Mouse (Mus musculus) forebrain, embryonic 12.5 days (tissue): ENCODE results near the gene Mcat. TPM values are rescaled to one million over a fixed set of nuclear protein-coding genes. Genes with fewer than 3 reads are reported as not detected.

Source experiments
- ATAC-seq: fragments of 200-750 bp; cut with Nextera tagmentation; 2 replicates; pipeline ENCODE4 v1.8.0; 2017; ENCODE audit warnings: moderate TSS enrichment; ENCODE audit not compliant: low FRiP score
- H3K27ac ChIP-seq: fragments of 300-500 bp; sonication (generic); 2 replicates; pipeline ENCODE4 v1.5.1; 2016; ENCODE audit warnings: mild to moderate bottlenecking
- H3K27me3 ChIP-seq: fragments of 300-500 bp; sonication (generic); 2 replicates; pipeline ENCODE4 v1.6.1; 2016; ENCODE audit warnings: mild to moderate bottlenecking
- H3K36me3 ChIP-seq: fragments of 300-500 bp; sonication (generic); replicated peaks from 2 replicates; pipeline ENCODE4 v1.6.1; 2016; ENCODE audit warnings: mild to moderate bottlenecking
- H3K4me1 ChIP-seq: fragments of 300-500 bp; sonication (generic); 2 replicates; pipeline ENCODE4 v1.6.1; 2016
- H3K4me2 ChIP-seq: fragments of 300-500 bp; sonication (generic); 2 replicates; pipeline ENCODE4 v1.6.1; 2016; ENCODE audit warnings: mild to moderate bottlenecking, moderate library complexity
- H3K4me3 ChIP-seq: fragments of 300-500 bp; sonication (generic); replicated peaks from 2 replicates; pipeline ENCODE4 v1.5.1; 2016; ENCODE audit warnings: mild to moderate bottlenecking
- H3K9ac ChIP-seq: fragments of 300-500 bp; sonication (generic); 2 replicates; pipeline ENCODE4 v1.6.1; 2016; ENCODE audit warnings: mild to moderate bottlenecking
- H3K9me3 ChIP-seq: fragments of 300-500 bp; sonication (generic); 2 replicates; pipeline ENCODE4 v1.6.1; 2016
- WGBS: fragments of 180-500 bp; shearing (Covaris S2); methylation state at CpG from one replicate; pipeline ENCODE4 v1.1.7; 2016; 5-methylcytosine and 5-hydroxymethylcytosine counted together
- polyA plus RNA-seq: library from polyadenylated mRNA; unstranded; fragments of >200 nt; fragmentation: Nextera tagmentation; extraction: Ambion mirVana; gene quantifications from 2 replicates; pipeline ENCODE4 v1.2.1, GENCODE M21; 2016

The Mcat gene
- polyA plus RNA-seq, 1 experiment from 2014 or later: 38.8 TPM

DNA sequence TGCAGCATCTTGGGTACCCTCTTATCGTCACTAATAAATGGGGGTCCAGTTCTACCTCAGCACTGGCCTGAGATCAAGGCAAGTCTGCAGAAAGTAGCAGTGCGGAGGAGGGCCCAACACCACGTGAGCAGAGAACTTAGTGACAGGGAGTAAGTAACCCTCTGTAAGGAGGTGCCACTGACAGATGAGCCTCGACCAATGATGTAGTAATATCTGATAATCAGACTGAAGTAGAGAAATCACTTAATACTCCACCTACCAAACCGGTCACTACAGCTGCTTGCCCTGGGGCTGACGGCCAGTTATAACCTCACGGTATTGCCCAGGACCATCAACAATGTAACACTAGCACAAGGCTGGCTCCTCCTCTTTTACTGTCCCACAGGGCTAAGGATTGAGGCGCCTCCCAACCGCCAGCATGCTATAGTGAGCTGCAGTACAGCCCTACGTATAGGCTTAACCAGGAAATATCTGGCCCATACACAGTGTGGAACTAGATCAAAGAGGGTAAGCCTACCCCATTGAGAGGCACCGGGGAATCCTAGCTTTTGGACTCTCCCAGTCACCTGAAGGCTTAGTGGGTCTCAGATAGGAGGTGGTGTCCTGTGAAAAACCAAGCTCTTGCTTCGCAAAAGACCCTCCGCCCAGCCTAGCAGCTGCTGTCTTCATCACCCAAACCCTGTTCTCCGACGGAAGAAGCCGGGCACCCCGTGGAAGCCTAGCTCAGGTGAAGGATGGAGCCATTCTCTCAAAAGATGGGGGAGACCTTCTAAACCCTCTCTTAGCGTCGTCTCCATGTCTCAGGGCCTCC, 30.3 kb upstream of the Mcat start:
- 13% methylated on average over 19 of the region's 19 CpGs for WGBS
- Histone ChIP-seq H3K27me3 (no peaks in the 10 kb centered on the region), H3K9me3 (no peaks in the 10 kb centered on the region), H3K4me1 (peaks cover 22% of the 10 kb centered on the region), H3K9ac (peak overlapping the region; percentile 77), H3K4me3 (peak overlapping the region; percentile 72), H3K27ac (peak overlapping the region; percentile 66; the same call in 1 of the 2 replicates), H3K4me2 (peak overlapping the region; percentile 93), H3K36me3 (peaks cover 9% of the 10 kb centered on the region)
- ATAC-seq: peak; percentile 55; the same call in 1 of the 2 replicates

DNA sequence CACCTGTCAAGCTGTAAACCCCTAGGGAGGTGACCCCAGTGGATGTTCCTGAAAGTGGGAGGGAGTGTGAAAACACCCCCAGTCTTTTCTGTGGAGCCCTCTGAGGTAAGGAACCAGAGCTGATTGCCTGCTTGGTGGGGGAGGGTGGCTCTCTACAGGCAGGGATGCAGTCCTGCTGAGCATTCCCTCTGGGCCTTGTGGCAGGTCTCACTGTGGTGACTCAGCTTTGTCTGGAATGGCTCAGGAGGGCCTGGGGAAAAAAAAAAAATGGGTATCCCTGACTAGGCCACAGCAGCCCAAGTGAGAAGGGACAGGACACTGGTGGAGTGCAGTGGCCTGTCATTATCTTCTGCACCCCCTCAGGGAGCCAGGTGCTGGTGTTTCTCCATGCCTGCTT, 29.6 kb upstream of the Mcat start:
- no peaks in the 10 kb centered on the region for H3K9me3 ChIP-seq
- peak overlapping the region; percentile 93 for H3K4me2 ChIP-seq
- H3K27ac ChIP-seq: no peak overlapping the region
- ATAC-seq: no peak
- peaks cover 13% of the 10 kb centered on the region for H3K36me3 ChIP-seq
- peak overlapping the region; percentile 72; the same call in 1 of the 2 replicates for H3K4me3 ChIP-seq
- H3K9ac ChIP-seq: peak overlapping the region; percentile 77
- H3K4me1 ChIP-seq: peaks cover 22% of the 10 kb centered on the region
- H3K27me3 ChIP-seq: no peaks in the 10 kb centered on the region

DNA sequence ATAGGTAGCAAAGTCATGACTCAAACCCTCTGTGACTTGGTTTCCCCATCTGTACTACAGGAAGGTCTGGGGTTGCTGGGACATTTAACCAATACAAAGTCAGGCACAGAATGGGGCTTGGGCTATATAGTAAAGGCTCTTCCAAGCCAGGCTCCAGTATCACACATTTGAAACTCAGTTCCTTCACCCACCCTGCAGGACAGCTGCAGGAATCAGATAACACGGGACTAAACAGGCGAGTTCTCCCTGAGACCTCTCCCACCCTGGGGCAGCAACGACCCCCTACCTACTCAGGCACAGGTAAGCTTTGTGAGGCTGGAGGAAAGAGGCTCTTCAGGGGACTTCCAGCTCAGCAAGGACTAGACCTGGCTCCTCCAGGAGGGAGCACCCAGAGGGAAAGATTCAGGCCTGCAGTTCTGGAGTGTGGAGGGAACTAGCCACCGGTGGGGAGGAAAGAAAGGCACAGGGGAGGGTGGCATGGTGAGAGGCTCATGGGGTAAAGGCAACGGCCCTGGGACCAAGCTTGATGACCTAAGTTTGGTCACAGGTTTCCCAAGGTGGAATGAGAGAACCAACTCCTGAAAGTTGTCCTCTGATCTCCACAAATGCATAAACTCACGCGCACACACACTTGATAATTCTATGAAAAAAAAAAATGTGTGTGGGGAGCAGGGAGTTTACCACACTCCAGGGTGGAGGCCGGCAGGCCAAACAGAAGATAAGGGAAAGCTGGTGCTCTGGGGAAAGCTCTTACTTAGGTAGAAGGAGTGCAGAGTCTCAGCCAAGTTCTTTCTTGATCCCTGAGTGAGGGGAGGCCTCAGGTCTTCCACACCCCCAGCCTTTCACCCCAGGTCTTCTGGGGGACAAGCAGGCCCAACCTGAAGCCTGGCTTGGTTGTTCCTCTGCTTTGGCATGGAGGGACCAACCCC, 28.9 kb upstream of the Mcat start:
- H3K4me3 ChIP-seq: no peak overlapping the region
- H3K27ac ChIP-seq: no peak overlapping the region
- H3K9me3 ChIP-seq: no peaks in the 10 kb centered on the region
- peak overlapping the region; percentile 93; the same call in 1 of the 2 replicates for H3K4me2 ChIP-seq
- H3K9ac ChIP-seq: peak overlapping the region; percentile 33
- ATAC-seq: no peak
- peaks cover 22% of the 10 kb centered on the region for H3K4me1 ChIP-seq
- 82% methylated on average over 8 of the region's 8 CpGs for WGBS
- H3K27me3 ChIP-seq: no peaks in the 10 kb centered on the region
- H3K36me3 ChIP-seq: peaks cover 17% of the 10 kb centered on the region

DNA sequence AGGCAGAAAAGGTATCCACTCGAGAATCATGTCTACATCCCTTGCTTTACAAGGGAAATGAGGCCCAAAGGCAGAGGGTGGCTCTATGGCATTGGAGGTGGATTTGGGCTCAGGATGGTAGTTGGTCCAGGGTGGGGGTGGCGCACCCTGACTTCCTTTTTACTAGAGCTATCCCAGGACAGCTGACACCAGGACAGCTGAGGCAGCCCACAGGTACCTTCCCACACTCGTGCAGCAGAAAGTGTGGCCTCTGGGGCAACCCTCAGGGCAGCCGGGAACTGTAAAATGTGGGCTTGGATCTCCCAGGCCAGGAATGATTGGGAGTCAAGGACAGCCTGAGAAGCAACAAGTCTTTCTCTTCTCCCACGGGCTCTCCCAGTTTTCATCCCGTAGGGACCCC, 28.2 kb upstream of the Mcat start:
- peaks cover 25% of the 10 kb centered on the region for H3K36me3 ChIP-seq
- WGBS: 96% methylated on average over 6 of the region's 6 CpGs

DNA sequence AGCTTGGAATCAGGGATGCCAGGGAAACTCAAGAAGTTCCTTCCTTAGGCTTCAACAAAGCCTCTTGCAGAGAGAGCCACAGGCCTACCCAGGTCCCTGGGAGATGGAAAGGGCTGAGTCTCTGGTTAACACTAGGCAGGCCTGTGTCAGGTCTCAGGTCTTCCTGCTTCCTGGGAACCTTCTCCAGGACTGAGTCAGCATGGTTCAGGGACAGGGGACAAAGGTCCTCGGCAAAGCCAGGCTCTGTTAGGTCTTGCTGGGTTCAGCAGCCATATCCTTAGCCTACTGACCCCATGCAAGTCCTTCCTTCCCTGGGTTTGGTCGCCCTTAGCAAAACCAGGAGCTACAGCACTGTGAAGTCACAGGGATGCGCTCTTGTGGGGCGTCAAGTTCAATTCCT, 27.3 kb upstream of the Mcat start:
- no peak for ATAC-seq
- 93% methylated on average over 4 of the region's 4 CpGs for WGBS
- H3K27ac ChIP-seq: no peak overlapping the region
- H3K9ac ChIP-seq: no peak overlapping the region
- H3K4me1 ChIP-seq: peaks cover 22% of the 10 kb centered on the region
- H3K4me3 ChIP-seq: no peak overlapping the region
- no peaks in the 10 kb centered on the region for H3K27me3 ChIP-seq
- H3K36me3 ChIP-seq: peaks cover 34% of the 10 kb centered on the region
- no peaks in the 10 kb centered on the region for H3K9me3 ChIP-seq
- H3K4me2 ChIP-seq: no peak overlapping the region

More for the DNA sequence above, 28.2 kb upstream of the Mcat start:
- H3K9me3 ChIP-seq: no peaks in the 10 kb centered on the region
- H3K4me3 ChIP-seq: no peak overlapping the region
- ATAC-seq: no peak
- H3K4me1 ChIP-seq: peaks cover 22% of the 10 kb centered on the region
- no peak overlapping the region for H3K9ac ChIP-seq
- no peaks in the 10 kb centered on the region for H3K27me3 ChIP-seq
- H3K27ac ChIP-seq: no peak overlapping the region
- H3K4me2 ChIP-seq: no peak overlapping the region

DNA sequence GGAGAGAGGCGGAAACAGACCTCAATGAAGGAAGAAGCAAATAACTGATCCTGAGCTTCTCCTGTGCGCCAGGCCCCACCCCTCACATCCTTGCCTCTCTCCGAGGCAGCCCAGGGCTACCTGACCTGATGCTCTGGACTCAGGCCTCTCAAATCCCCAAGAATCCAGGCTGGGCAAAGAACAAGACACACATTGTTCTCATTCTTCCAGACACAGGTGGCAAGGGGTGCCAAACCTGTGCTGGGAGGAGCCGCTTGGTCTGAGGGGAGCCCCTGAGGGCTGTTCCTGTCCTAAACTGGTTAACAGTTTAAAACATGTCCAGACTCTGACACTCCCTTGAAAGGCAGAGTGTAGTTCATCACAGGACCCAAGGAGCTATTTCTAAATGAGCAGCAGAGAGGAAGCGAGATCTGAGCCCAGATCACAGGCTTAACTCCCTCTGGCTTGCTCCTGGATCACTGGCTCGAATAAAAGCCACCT, 21.2 kb upstream of the Mcat start:
- H3K27ac ChIP-seq: no peak overlapping the region
- no peak for ATAC-seq
- WGBS: 89% methylated on average over 6 of the region's 6 CpGs

DNA sequence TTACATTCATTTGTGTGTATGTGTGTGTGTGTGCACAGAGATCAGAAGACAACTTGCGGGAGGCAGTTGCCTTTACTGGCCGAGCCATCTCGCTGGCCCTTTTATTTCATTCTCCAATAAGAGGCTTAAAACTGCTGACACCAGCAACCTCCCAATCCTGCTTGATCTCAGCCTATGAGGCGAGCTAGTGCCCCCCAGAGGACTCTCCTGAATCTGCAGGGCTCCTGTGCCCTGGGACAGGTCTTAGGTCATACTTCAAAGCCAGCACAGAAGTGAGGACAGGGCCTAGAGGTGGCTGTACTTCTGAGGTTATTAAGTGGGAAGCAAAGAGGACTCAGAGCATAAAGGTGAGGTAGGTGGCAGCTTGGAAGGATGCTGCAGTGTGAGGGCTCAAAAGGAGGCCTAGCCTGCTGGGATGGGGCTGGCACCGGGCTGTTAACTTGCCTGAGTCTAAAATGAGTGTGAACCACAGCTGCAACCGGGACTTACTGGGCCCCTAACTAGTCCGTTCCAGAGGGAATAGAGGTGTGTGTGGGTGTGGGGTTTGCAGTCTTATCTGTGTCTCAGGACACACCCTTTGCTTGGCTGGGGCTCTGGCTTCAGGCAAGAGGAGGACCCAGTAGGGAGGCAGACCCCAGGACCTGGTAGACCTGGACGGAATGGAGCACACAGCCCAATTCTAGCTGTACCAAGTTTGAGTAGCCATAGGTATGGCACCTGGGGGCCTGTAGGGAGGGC, 20.0 kb upstream of the Mcat start:
- no peaks in the 10 kb centered on the region for H3K27me3 ChIP-seq
- no peak overlapping the region for H3K9ac ChIP-seq
- H3K27ac ChIP-seq: no peak overlapping the region
- no peaks in the 10 kb centered on the region for H3K9me3 ChIP-seq
- no peak overlapping the region for H3K4me3 ChIP-seq
- H3K36me3 ChIP-seq: peaks cover 93% of the 10 kb centered on the region
- no peak overlapping the region for H3K4me2 ChIP-seq
- H3K4me1 ChIP-seq: no peaks in the 10 kb centered on the region
- no peak for ATAC-seq
- 62% methylated on average over 8 of the region's 8 CpGs for WGBS

More for the DNA sequence above, 21.2 kb upstream of the Mcat start:
- H3K4me2 ChIP-seq: no peak overlapping the region
- no peaks in the 10 kb centered on the region for H3K4me1 ChIP-seq
- H3K27me3 ChIP-seq: no peaks in the 10 kb centered on the region
- peaks cover 85% of the 10 kb centered on the region for H3K36me3 ChIP-seq
- H3K9ac ChIP-seq: no peak overlapping the region
- H3K9me3 ChIP-seq: no peaks in the 10 kb centered on the region
- H3K4me3 ChIP-seq: no peak overlapping the region

DNA sequence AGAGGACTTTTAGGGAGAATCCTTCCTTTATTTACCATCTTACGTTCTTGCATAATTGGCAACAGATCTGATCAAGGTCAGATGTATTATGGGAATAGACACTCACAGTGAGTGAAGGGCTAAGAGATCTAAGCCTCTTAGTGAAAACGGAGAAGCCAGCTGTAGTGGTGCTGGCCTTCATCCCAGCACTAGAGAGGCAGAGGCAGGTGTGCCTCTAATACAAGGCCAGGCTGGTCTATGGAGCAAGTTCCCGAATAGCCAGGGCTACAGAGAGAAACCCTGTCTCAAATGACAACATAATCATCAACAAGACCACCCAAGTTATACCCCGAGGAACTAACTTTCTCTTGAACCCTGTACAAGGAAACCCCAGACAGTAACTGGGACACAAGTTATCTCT, 19.3 kb upstream of the Mcat start:
- no peak for ATAC-seq
- no peak overlapping the region for H3K9ac ChIP-seq
- no peak overlapping the region for H3K4me2 ChIP-seq
- peaks cover 93% of the 10 kb centered on the region for H3K36me3 ChIP-seq
- H3K27ac ChIP-seq: no peak overlapping the region
- H3K4me1 ChIP-seq: no peaks in the 10 kb centered on the region
- H3K9me3 ChIP-seq: no peaks in the 10 kb centered on the region
- H3K4me3 ChIP-seq: no peak overlapping the region
- WGBS: 81% methylated on average over 4 of the region's 4 CpGs
- no peaks in the 10 kb centered on the region for H3K27me3 ChIP-seq

DNA sequence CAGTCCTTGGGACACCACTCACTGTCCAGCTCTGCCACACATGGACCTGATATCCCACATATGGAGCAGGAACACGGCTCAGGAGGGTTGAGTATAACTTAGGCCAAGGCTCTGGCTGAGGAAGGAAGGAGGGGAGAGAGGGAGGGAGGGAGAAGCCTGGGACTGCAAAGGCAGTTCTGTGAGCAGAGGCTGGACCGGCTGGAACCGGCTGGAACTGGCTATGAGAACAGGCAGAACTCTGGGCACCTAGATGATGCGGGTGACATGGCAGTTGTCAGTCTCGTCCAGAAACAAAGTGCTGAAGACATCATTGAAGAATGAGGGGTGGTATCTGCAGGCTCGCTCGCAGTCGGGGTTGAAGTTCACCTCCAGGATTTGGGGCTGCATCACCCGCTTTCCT, 13.1 kb upstream of the Mcat start:
- H3K27ac ChIP-seq: no peak overlapping the region
- H3K36me3 ChIP-seq: peaks cover 73% of the 10 kb centered on the region
- H3K9me3 ChIP-seq: no peaks in the 10 kb centered on the region
- H3K4me3 ChIP-seq: no peak overlapping the region
- 93% methylated on average over 9 of the region's 9 CpGs for WGBS
- no peak for ATAC-seq
- H3K27me3 ChIP-seq: no peaks in the 10 kb centered on the region
- no peaks in the 10 kb centered on the region for H3K4me1 ChIP-seq
- H3K4me2 ChIP-seq: no peak overlapping the region
- H3K9ac ChIP-seq: no peak overlapping the region

DNA sequence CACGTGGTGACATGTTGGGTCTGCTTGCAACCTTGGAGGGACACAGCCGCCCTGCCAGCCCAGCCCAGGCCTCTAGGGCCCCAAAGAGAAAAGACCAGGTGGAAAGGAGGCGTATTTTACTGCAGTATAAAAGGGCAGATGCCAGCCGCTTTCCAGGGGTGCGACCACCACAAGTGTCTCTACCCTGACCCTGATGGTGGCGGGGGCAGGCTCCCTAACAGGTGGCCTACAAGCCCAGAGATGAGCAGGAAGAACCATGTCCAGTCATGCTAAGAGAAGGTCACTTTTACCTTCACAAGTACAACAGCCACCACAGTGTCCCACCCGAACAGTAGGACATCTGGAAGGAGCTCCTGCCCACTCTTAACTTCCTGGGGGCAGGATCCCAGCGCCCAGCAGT, 12.0 kb upstream of the Mcat start:
- Histone ChIP-seq H3K27ac (no peak overlapping the region), H3K4me1 (no peaks in the 10 kb centered on the region), H3K4me2 (no peak overlapping the region), H3K36me3 (peaks cover 62% of the 10 kb centered on the region), H3K9me3 (no peaks in the 10 kb centered on the region), H3K4me3 (no peak overlapping the region), H3K9ac (no peak overlapping the region), H3K27me3 (no peaks in the 10 kb centered on the region)
- no peak for ATAC-seq
- 95% methylated on average over 8 of the region's 8 CpGs for WGBS

DNA sequence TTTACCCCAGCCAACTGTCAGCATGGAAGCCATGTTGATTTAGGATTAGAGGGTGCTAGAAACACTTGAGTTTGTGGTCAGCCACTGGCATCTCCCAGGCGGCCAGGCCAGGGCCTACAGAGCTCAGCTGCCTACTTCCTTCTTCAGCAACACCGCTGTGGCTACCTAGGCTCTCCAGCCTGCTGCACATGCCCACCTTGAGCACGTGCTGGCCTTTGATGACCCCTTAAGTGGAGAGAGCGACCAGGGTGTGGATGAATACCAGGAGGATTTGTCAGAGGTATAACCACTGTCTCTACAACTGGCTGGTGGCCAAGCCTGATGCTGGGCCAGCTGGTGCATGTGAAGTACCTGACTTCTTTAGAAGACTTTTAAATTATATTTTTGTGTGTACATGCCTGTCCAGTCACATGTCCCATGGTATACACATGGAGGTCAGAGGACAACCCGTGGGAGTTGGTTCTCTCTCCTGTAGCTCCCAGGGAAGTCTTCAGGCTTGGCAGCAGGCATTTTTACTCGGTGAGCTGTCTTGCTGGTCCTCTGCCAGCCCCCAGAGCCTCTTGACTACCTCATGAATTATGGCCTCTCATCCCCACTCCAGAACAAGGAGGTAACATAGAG, 11.3 kb upstream of the Mcat start:
- H3K4me1 ChIP-seq: no peaks in the 10 kb centered on the region
- no peak overlapping the region for H3K9ac ChIP-seq
- H3K4me2 ChIP-seq: no peak overlapping the region
- no peak for ATAC-seq
- no peak overlapping the region for H3K27ac ChIP-seq
- no peaks in the 10 kb centered on the region for H3K9me3 ChIP-seq
- H3K27me3 ChIP-seq: no peaks in the 10 kb centered on the region
- 86% methylated on average over 6 of the region's 6 CpGs for WGBS
- peaks cover 55% of the 10 kb centered on the region for H3K36me3 ChIP-seq
- H3K4me3 ChIP-seq: no peak overlapping the region
